Mouse (Mus musculus) yolk sac, embryonic 10.5 days (tissue): ENCODE measurements around the gene Ucn.

Experiments
- DNase-seq: peaks from one replicate; pipeline ENCODE4 v3.0.0-alpha.2; 2017; ENCODE audit warnings: low spot score

Gene Ucn

DNA sequence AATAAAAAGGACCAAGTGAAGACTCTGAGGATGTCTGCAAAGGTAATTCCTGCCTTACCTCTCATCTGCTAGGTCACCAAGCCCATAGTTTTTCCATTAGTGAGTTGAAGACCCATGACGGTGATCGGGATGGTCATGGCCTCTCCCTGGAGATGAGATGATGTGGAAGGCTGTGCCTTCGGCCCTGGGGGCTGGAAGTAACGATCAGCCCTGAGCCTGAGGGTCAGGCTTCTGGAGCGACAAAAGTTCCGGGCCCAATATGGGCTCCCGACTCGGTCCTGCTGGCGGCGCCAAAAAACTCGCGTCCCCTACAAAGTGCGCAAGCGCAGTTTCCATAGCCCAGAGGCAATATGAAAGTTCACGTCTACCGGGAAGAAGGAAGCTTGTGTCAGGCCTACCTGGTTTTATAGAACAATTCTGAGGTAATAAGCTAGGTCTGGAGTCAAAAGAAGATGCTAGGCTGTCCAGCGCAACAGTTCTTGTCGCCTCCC lies 30.6 kb downstream of the Ucn start, which contains the start of gene Slc30a3:
Slc30a3 (minus strand) TSS at position 238 of the 491 bp plus-strand sequence.
- DNase-seq, result no peak

GRCm38 (mm10) chr5:31105814-31106335 lies 32.8 kb downstream of the Ucn start, which contains the start of gene Dnajc5g:
Gene Dnajc5g, plus strand, starts transcription at chr5:31106285.
- DNase-seq, result no peak

DNA sequence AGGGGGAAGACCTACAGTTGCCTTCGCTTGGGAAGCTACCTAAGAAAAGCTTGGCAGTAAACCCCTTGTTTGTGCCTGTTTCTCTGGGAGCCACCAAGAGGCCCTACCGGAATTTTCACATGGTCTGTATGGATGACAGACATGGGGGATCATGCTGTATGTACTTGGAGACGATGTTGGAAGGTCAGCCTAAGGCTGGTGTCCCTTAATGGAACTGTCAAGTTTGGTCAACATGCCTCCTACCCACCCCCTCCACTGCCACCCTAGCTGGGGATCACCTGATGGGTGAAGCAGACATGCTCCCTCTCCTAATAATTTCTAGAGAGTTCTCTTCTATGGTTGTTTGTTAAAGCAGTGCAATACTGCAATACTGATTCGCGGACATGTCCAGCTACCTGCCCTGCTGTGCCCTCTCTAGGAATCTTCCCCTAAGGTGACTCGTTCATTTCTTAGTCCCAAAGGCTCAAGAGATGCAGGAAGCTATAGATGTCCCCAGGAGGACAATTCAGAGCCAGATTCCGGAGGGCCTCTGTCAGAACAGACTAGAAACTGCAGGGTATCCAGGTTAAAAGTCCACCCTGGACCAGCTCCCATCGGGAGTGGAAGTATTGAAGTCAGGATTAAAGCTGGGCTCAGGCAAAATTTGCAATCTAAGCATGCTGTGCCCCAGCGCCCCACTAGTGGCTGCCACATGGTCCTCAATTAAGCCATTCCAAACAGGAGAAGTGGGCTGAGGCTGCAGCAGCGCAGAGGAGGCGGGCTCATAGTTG lies 42.7 kb downstream of the Ucn start:
- no peak for DNase-seq

GRCm38 (mm10) chr5:31094799-31095691 lies 43.6 kb downstream of the Ucn start:
- DNase-seq, result peak; percentile 22

DNA sequence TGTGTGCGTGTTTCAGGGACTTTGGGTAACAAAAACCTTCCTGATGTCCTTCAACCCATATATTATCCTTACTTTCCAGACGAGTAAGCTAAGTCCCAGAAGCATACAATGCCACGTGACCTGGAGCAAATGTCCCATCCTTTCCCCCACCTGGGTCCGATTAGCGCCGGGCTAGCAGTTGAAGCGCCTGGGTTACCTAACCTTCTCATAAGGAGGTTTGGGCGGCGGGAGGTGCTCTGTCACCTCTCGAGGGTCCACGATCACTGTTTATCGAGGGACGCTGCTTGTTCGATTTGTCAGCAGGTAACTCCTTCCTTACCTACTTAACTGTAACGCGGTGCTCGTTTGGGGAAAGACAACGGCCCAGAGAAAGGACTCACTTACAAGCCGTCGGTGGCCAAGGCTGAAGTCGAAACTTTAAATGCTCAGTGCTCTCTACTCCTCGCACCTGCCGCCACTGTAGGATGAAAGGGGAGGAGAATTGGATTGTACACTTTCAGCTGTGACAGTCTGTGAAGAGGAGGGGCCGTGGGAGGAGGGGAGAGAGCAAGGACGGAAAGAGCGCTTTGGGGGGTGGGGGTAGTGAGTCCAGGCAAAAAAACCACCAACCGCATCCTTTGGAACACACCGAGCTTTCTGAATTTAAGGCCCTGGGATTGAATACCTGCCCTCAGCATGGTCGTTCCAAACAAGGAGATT lies 44.4 kb downstream of the Ucn start:
- no peak for DNase-seq

GRCm38 (mm10) chr5:31093151-31094041 lies 45.2 kb downstream of the Ucn start:
- peak; percentile 60 for DNase-seq

DNA sequence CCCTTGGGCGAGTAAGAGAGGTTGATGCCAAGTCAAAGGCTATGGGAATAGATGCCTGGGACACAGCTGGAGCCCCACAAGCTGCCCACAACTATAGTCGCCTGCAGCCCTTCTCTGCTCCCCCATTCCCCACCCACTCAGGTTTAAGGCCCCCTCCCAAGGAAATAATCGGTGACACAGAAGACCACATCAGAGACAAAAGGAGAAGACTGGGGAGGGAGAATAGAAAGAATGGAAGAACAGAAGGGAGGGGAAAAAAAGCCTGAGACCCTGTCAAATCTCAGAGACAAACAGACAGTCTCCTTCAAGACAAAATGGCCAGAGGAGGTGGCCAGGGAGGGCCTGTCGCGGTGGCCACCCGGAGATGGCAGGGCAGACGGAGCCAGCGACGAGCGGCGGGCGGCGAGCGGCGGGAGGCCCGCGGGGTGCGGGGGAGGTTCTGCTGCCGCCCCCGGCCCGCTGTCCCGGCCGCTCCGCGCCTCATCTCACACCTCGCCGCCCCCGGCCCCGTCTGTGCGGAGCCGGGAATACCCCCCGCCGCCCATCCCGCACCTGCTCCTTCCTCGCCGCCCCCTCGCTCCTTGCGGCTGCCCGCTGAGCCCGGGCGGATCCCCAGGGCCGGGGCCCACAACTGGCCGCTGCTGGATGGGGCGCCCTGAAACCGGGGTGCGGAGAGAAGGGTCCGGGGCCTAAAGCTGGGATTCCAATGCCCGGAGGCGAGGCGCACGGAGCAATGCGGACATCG lies 46.2 kb downstream of the Ucn start:
- DNase-seq, result no peak
